Mouse (Mus musculus) kidney, adult 8-10 months (tissue): ENCODE results near the gene Mcrs1.
"Not testable (repeated sequence)": the region's sequence is repeated elsewhere in the genome, so short reads cannot be mapped to it uniquely, and the experiment has no call there.

Experiments used
- DNase-seq, 2 experiments: peaks; one replicate each; pipeline ENCODE4 v3.0.0; 2022

The Mcrs1 gene

DNA sequence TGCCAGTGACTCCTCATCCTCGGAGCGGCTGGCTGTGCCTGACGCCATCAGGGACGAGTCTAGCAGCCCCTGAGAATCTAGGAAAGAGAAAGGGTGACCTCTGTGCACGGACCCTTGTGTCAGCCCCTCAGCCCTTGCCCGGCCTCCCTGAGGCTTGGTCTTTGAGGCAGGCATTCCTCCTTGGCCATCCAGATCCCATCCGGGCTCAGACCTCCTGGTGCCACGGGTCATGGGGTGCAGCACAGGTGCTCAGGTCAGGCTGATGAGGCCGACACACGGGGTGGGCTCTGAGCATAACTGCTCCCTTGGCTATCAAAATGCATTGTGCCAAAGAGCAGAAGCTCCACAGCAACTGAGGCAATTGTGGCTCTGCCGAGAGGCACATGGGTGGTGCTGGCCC, 1.8 kb downstream of the Mcrs1 start:
- DNase-seq: no peak

DNA sequence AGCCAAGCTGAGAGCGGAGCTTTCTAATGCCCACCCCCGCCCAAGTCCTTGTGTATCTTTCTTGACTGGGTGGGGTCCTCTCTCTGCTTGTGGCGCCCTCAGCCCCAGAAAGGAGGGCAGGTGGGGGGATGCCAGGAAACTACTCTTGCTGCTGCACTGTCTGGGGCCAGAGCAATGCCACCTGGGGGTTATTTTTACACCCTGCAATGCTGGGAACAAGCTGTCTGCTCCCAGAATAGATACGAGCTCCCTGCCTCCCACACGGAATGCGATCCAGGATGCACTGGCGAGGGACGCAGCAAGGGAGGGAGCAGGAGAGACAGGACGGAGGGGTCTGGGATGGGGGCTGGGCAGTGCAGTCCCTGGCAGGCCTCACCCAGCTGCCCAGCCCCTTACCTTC, 2.8 kb downstream of the Mcrs1 start:
- DNase-seq: no peak

DNA sequence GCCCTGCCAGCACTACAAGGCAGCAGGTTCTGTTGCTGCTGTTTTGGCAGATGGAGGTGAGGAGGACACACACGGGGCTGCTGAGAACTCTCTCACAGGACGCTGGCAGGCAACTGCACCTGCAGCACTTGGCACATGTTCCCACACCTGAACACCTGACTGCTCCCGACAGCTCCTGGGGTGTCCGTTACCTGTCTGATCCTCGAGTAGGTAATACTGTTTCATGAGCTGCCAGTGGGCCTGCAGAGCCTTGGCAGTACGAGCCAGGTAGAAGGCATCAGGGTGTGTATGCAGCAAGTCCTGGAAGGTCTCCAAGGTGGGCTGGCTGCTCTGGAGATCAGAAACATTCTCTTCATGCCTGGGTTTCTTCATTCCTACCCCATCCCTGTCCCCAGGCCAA, 5.0 kb downstream of the Mcrs1 start:
- DNase-seq: not testable (repeated sequence)

DNA sequence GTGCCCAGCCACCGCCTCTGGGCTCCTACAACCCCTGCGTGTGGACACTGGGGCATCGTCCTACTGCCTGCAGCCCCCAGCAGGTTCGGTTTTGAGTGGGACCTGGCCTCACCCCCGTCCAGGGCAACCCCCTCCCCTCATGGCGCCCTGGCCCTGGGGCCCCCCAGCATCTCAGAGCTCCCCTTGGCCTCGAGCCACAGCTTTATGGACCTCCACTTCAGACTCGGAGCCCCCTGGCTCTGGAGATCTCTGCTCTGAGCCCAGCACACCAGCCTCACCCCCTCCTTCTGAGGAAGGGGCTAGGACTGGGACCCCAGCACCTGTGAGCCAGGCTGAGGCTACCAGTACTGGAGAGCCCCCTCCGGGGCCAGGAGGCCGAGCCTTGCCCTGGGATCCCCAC, 9.7 kb downstream of the Mcrs1 start:
- no peak for DNase-seq

DNA sequence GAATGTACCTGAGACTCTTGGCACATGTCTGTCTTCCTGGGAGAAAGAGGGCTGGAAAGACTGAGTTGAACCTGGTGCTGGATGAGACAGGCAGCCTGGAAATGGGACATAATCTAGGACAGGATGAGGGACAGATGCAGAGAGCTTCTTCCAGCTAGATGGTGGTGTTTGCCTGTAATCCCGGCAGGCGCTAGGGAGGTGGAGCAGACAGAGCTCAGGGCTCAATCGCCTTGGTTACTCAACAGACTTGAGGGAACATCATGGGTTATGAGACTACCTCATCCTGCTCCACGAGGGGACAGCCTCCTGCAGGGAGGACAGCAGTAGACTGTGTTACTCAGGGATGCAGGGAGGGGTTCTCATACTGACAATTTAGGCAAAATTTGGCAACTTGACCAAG, 10.5 kb downstream of the Mcrs1 start:
- DNase-seq: no peak

DNA sequence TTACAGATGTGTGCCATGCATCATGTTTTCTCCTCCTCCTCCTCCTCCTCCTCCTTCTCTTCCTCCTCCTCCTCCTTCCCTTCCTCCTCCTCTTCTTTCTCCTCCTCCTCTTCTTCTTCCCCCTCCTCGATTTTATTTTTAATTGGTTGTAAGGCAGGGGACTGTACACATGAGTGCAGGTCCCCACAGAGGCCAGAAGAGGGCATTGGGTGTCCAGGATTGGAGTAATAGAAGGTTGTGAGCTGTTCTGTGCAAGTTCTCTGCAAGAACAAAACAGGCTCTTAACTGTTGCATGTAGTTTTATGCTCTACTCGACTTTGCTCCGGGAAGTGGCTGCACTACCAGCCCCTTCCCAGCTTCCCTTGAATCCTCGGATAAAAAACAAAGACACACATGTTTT, 11.6 kb downstream of the Mcrs1 start:
- DNase-seq: no peak

DNA sequence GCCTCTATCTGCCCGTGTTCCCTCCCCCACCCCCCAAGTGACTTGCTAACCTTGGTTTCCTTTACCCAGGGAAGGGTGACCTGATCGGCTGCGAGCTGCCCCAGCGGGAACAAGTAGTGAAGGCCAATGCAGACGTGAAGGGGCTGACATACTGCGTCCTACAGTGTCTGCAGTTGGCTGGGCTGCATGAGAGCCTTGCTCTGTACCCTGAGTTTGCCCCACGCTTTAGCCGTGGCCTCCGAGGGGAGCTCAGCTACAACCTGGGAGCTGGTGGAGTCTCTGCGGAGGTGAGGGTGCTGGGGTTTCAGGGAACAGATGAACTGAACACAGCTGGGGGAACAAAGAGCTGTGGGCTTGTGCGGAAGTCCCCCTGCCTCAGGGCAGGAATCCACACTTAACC, 13.8 kb downstream of the Mcrs1 start:
- no peak for DNase-seq

DNA sequence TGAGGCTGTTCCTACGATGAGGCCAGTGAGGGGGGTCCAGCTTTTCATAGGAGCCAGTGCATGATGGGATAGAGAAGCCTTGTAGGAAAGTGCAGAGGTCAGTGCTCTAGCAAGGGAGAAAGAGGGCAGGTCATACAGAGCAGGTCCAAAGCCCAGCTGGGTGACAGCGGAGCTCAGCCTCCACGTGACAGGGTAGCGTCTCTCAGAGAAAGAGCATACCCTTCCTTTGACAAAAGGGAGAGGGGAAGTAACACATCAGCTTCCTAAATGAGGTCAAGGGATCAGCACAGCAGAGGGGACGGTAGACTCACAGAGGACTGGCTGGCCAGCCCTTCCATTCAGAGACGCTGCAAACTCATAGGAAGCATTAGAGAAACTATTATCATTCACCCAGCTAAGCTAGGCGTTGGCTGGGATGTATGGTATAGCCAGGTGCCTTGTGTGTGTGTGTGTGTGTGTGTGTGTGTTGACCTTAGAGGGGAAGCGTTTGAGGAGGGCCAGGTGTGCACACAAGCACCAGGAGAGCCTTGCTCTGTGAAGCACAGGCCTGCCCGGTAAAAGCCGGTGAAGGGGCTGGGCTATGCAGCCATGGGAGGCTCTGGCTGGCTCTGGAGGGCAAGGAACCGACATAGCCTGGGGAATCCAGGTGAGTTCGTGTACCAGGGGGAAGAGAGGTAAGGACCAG, 17.3 kb downstream of the Mcrs1 start:
- DNase-seq: no peak

DNA sequence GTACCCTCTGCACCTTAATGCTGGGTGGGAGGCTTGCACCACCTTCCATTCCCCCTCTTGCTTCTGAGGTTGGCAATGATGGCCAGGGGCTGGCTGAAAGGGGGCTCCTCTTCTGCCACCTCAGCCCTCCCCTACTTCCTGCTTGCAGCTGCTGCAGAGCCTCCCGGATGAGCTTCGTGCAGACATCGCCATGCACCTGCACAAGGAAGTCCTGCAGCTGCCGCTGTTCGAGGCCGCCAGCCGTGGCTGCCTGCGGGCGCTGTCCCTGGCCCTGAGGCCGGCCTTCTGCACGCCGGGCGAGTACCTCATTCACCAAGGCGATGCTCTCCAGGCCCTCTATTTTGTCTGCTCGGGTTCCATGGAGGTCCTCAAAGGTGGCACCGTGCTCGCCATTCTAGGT, 18.0 kb downstream of the Mcrs1 start:
- DNase-seq: no peak

DNA sequence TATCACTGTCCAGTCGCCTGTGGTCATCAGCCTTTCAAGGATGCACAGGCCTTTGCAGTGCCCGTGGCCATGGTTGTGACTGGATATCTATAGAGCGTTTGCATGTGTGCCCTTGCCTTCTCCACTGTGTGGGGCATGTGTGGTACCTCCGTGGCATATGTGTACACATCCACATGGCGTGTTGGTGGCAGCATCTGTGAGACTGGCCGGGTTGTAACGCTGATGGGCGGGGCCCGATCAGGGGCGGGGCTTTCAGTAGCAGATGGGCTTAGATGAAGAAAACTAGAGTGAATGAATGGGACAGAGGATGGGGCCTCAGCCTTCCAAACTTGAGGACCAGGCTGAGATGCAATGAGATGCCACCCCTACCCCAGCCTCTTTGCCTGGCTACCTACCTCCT, 19.8 kb downstream of the Mcrs1 start:
- DNase-seq: no peak

DNA sequence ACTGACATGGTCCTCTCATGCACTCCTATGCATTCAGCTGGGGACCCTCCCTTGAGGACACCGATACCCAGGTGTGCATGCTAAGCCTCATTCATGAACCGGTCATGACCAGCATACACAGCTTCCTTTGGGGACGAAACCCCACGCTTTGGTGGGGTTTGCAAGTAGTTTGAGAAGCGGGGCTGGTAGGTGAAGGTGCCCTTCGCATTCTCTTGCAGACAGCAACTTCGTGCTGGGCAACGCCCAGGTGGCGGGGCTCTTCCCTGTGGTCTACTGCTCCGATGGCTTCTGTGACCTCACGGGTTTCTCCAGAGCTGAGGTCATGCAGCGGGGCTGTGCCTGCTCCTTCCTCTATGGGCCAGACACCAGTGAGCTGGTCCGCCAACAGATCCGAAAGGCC, 25.7 kb downstream of the Mcrs1 start:
- no peak for DNase-seq

DNA sequence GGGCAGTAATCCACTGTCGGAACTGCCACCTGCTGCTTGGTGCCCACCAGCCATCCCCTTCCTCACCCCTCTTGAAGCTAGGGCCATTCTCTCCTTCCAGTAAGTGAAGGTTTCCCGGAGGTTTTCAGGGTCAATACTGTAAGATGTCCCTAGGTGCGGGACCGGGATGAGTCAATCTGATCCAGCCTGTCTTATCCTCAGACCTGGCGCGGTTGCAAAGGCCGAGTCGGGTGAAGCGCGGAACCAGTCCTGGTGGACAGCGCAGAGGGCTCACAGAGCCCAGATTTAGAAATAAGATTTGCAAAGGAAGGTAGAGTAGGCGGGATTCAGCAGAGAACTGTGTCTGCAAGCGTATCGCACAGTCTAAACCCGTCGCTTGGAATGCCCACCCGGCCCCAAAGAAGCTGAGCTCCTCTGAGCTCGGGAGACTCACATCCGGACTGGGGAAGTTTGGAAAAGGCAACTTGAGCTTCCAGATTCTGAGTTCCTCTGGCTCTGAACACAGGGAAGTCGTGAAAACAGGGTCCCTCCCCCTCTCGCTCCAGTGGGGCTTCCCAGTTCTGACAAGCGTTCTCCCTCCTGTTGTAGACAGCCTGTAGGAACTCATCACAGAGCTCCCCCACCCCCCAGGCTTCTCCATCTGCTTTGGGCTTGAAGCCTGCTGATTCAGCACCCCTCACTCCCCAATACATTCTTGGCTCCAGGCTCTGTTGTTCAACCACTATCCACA, 26.5 kb downstream of the Mcrs1 start:
- DNase-seq: no peak

DNA sequence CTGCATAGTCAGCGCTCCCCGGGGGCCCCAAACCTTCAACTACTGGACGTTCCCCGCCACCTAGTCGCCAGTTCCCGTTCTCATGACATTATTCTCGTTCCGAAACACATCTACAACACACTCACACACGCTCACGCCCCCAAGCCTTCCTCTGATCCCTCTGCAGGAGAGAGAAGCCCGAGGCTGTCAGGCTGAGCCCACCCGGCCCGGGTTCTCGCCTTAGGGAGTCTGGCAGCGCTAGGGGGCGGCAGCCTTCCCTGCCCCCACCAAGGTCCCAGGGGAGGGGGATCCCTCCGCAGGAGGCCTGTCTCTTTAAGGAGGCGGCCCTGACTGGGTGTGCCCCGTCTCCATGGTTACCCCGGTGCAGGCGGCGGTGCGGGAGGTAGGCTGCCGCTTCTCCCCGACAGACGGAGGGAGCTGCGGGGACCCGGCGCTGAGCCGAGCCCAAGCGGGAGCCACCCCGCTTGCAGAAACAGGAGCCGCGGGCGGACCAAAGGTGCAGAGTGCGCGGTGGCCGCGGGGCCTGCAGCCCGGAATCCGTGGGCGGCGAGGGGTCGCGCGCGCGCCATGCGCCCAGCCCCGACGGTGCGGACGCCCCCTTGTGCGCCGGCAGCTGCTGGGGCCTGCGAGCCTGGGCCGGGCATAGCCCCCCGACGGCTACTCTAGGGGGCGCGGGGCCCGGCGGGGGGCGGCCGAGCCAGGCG, 27.4 kb downstream of the Mcrs1 start, which contains the start of gene Kcnh3:
Gene Kcnh3 (plus strand): TSS at position 654 of the 704 bp plus-strand sequence.
- peak; percentile 26 to 34 for DNase-seq

DNA sequence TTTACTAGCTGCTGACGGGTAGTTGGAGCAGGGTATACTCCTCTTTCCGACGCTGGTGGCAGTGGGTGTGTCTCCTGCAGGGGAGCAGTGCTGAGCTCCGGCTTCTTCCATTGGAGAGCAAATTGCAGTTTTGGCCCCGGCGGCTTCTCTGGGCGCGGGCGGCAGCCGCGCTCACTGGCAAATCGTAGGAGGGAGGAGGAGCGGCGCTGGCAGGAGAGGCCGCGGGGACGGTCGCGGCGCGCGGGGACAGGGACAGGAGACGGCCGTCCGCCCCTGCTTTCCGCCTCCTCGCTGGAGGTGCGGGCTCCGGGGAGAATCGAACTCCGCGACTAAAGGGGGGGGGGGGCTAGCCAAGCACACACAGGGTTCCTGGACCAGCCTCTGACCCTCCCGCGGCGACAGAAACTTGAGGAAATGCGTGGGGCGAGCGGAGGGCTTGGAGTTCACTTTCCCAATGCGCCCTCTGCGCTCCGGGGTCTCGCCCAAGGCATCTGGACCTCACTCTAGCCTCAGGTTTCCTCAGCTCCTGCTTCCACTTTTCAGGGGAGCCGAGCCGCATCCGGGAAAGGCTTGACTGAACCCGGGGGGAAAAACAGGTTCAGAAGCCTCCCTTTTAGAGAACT, 28.1 kb downstream of the Mcrs1 start:
- peak in 1 of 2 experiments; percentile 6 for DNase-seq

DNA sequence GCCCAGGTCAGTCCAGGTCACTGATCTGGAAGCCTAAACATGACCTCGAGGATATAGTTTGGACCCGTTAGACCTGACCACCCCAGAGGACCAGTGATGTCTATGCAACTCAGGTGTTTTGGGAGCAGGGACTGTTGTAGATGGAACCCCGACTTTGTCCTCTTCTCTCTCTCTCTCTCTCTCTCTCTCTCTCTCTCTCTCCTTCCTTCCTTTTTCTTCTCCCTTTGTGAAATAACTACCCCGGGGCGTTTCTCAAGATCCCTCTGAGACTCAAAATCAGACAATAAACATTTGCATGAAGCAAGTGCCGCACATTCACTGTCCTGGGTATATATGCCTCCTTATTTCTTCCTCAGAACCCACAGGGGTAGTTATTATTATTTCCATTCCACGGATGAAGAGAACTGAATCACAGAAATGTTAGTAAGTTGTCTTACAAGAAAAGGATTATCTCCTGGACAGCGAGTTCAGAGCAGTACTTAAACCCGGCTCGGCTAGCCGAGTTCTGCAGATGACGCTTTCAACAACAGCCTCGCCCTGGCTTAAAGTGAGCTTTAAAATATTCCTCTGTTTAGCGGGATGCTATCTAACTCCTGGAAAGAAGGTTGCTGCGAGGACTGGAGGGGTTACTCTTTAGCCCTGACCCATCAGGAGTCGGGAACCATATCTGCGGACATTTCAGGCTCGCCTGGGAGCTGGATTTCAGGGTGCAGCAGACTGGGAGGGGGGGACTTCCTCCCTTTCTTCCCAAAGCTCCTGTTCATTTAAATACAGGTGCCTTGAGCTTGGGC, 28.8 kb downstream of the Mcrs1 start:
- no peak for DNase-seq

DNA sequence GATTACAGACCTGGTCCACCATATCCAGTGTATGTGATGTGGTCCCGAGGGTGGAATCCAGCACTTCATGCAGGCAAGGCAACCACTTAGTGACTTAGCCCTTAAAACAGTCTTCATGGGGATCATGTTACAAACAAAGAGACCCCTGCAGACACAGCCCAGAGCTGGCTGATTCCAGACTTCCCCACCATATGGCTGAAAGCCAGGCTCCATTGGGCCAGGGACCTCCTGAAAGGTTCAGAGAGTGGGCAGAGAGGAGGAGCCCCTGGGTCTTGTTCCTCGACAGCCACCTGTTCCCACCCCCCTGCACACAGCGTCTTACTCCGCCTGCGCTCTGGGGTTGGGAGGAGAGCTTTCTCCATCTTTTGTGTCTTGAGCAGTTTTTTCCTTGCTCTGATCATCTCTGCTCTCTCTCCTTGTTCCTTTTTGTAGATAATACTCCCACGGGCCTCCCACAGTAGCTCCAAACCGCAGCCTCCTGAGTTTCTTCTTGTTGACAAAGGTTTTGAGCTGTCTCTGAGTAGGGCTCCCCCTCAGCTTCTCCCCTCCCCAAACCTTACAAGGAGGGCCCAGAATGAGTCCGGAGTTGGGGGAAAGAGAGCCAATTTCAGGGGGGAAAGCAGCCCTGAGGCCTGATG, 30.3 kb downstream of the Mcrs1 start:
- DNase-seq: no peak

DNA sequence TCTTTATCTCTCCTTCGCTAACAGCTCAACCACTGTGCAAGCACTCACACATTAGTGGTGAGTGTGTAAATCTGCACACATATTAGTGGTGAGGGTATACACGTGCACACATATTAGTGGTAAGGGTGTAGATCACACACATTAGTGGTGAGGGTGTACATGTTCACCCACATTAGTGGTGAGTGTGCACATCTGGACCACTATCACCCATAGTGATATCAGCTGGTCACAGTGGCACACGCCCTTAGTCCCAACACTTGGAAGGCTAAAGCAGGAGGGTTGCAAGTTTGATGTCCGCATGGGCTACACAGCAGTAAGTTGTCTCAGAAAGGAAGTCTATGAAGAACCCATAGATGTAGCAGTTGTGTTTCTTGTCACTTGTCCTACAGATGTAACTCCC, 34.1 kb downstream of the Mcrs1 start:
- no peak for DNase-seq

DNA sequence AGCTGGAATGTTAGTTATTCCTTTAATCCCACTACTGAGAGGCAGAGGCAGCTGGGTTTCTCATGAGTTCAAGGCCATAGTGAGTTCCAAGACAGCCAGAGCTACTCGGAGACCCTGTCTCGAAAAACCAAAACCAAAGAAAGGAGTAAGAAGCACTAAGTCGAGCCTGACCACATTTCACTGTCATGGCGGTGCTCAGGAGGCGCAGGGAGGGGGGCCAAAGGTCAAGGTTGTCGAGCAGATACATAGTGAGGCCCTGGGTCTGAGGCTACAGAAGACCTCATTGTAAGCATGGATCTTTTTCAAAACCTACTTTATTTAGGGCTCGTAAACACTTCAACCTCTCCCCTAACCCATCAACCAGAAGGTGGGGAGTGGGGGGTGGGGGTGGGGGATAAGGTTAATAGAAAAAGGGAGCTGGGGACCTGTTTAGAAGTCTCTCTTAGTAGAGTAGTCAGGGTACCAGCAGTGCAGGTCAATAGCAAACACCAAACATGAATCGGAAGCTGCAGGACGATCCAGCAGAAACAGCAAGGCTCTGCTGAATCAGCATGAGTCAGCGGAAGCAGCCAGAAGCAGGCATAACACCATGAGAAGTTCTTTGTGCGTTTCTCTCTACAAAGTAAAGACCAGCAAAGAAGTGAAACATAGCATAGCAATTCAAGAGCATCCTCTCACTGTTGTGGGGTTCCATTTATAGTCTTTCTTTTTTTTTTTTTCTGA, 35.9 kb downstream of the Mcrs1 start:
- DNase-seq: no peak

DNA sequence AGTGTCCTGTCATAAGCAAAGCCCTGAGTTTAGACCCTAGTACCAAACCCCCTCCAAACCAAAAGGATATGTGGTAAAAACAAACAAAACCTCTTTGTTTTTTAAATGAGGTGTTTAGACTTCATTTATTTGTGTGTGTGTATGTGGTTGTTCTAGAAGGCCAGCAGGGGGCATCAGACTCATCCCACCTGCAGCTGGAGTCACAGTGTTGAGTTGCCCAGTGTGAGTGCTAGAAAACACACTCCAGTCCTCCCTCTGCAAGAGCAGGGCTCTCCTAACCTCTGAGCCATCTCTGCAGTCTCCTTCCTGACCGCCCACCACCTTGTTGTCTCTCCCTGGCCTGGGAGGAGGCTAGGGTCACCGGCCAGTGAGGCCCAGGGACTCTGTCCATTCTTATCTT, 36.8 kb downstream of the Mcrs1 start:
- peak; percentile 13 to 35 for DNase-seq

DNA sequence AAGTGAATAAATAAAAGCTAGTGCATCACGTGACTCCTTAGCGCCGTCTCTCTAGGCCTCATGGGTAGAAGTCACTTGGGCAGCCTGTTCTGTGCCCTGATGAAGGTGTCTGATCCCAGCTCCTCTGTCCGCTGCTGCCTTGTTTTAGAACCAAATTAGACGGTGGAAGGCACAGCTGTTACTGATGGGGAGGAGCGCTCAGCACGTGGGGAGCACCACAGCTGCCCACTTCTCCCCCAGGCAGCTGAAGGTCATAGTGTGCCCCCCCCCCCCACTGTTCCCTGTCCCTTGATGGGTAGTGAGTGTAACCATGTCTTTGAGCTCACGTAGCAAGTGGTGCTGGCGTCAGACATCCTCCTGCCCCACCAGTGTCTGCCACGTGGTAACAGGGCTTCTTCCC, 38.6 kb downstream of the Mcrs1 start:
- DNase-seq: no peak

DNA sequence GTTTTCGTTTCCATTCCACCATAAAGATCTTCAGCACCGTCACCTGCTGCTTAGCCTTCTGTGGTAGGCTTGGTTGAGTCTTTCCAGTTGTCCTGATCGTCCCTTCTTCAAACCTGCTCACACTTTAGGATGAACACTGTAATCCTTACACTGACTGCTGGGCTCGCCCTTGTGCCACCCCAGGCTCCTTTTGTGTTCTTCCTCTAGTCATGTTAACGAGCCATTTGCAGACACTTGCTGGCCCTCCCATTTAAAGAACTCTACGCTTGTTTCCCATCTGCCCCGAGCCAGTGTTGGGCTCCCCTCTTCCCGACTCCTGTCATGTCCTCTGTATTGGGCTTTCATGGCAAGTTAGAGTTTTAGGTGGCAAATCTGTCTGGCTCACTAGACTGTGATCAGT, 45.8 kb downstream of the Mcrs1 start:
- no peak for DNase-seq

DNA sequence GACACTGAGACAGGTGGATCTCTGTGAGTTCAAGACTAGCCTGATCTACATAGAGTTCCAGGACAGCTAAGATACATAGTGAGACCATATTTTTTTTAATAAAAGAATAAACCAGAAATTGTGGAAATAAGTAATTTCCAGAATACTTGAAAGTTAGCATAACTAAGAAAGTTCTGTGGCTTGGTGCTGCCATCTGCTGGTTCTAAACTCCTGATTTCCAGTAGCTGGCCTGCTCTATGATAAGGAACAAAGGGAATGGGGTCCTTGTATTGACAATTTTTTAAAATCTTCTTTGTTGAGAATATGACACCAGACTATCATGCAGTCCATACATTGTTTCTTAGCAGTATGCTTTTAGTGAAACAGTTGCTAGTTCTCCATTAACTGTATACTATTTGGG, 53.0 kb downstream of the Mcrs1 start:
- DNase-seq: peak; percentile 9 to 51
